Mouse (Mus musculus) liver, postnatal 0 days (tissue): ENCODE measurements around the gene Nenf.

Source experiments
- CTCF ChIP-seq: sonication (generic); IDR thresholded peaks from 2 replicates; pipeline ENCODE4 v1.5.1; 2016; ENCODE audit warnings: antibody characterized with exemption, low read depth
- EP300 ChIP-seq: IDR thresholded peaks from 2 replicates; pipeline ENCODE4 v1.6.1; 2016; ENCODE audit warnings: antibody characterized with exemption, low read depth, mild to moderate bottlenecking

GRCm38 (mm10) chr1:191283110-191284040 is 34.6 kb downstream of the Nenf start:
- TF ChIP-seq CTCF (no peak), EP300 (no peak)
